Mouse (Mus musculus): Measurements from ENCODE around the gene Pck1.

The Pck1 gene

DNA sequence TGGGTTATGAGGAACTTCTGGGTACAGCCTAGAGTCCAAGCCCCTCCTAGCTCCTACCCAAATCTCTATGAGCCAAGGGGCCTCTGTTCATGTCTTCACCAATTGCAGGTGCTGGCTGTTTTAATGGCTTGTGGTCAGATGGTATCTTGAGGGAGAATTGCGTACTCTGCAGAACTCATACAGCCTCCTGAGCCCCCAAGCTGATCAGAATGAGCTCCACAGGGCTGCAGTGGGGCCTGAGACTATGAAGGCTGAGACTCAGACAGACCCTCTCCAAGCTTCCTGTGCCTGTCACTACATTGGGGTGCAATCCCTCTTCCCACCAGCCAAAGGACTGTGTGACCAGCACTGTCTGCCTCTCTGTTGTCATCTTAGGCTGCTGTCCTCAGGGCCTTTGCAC lies 19.5 kb downstream of the Pck1 start:
- intact Hi-C loops (cut with DNase I), result no loop called here

DNA sequence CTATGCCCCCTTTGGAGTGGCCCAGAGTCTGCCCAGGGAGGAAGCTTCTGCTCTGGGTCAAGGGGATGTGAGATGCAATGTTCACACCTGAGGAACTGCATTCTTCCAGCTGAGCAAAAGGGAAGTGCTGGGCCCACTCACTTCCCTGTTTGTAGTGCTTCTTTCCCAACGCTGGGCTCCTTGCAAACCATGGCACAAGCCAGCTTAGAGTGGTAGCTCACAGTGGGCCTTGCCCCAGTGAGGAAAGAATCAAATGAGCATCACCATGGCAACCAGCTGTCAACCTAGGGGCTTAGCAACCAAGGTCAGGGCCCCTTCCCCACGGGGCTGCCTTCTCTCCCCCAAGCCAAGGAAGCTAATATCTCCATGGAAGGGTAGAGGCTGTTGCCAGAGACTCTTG lies 20.2 kb downstream of the Pck1 start:
- intact Hi-C loops (cut with DNase I), result no loop called here

DNA sequence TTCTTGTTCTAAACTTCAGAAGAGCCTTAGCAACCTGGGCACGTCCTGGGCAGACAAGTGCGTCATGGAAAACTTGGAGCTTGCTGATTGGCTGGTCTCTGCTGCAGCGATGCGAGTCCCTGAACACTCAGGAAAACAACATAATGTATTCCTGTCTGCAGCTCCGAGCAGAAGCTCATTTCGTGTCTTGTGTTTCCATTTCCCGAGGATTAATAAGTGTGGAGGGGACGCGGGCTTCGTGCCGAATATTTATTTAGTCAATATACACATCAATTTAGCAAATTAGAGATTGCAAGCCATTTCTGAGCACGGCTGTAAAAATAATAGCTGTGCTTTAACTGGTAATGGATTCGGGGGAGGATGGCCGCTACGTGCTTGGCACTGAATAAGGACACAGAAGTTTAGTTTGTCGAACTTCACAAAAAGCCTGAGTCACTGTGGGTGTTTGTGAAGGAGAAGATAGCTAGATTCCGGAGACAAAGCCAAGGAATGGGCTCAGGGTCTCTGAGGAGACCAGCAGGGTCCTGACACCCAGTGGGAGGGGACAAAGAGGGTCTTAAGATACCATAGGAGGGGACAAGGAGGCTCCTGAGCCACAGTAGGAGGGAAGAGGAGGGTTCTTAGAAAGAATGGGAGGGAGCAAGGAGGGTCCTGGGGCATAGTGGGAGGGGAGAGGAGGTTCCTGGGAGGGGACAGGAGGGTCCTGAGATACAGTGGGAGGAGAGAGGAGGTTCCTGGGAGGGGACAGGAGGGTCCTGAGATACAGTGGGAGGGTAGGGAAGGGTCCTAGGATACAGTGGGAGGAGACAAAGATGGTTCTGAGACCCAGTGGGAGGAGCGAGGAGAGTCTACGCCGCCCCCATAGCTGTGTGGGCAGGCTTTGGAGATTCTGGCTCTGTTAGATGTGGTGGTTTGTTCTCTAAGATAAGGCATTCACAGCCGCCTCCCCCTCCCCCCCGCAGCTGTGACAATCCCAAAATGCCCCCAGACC lies 21.0 kb downstream of the Pck1 start:
- intact Hi-C loops (cut with DNase I), result no loop called here

DNA sequence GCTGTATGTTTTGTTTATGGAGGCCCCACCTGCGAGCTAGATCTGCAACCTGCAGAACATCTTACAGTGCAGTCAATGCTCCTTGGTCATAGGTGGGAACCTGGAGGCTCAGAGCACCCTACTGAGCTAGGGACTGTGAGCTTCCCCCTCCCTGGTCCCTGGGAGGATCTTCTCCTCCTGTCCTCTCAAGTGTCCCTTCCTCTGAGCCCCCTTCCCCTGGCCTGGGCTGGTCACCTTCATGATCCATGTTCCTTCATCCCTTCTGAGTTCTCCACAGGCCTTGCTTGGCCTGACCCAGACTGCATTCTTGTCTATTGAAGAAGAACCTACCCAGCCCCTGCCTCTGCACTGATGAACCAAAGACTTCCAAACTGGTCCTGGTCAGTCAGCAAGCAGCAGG lies 21.7 kb downstream of the Pck1 start:
- intact Hi-C loops (cut with DNase I), result no loop called here

DNA sequence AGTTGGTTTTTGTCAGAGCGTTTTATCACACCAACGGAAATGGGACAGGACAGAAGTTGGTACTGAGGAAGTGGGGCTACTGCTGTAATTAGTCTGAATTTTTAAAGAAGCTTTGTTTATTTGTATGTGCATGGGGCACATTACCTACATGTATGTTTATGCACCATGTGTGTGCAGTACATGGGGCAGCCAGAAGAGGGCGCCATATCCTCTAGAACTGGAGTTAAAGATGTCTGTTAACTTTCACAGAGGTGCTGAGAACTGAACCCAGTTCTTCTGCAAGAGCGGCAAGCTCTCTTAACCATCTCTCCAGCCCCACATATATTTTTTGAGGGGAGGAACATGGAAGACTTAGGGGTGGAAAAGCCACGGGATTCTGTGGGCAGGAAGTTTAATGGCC lies 22.9 kb downstream of the Pck1 start:
- intact Hi-C loops (cut with DNase I), result no loop called here

DNA sequence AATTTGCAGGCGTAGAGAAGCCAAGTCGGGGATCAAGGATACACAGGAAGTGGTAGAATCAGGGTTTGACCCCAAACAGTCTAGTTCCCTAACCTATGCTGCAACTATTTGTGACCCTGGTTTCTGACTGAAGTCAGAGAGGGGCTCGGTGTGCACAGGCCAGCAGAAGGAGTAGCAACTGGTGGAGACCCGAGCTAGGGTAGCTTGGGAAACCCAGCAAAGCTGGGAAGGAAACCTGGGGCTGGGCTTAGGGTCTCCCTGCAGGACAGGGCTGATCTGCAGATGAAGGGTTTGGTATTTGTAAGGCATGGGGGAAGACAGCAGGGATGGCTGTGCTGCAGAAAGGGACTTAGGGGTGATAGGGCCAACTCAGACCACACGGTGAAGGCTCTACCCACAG lies 24.6 kb downstream of the Pck1 start:
- intact Hi-C loops (cut with DNase I), result no loop called here

DNA sequence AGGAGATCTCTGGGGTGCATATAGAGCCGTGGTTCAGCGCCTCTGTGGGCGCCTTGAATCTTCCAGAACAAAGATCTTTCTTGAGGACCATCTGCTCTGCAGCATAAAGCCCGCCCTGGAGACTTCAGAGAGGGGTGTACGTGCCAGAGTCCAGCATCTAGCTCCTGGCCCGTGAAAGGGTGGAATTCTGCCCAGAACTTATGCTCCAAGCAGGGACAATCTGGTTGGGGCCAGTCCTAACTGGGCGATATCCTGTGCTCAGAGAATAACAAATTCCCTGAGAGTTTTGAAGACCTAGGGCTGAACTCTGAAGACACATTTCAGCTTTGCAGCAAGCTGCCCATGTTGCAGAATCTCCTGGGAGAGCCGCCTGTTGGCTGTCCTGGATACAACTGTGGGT lies 25.1 kb downstream of the Pck1 start:
- intact Hi-C loops (cut with DNase I), result no loop called here

DNA sequence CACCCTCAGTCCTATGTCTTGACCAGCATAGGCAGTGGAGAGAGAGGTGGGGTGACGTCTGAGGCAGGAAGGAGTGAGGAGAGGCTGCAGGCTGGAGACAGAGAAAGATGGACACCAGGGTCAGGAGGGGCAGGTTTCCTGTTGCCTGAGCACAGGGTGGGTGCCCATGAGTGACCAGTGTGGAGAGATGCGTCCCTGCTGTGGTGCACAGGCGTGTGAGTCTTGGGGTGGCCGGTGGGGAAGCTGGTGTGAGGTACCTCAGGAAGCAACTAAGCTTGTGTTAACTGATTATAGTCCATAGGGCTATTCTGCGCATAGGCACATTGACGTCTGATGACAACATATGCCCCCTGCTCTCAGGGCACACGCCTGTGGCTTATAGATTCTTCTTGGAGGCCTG lies 26.2 kb downstream of the Pck1 start:
- intact Hi-C loops (cut with DNase I), result no loop called here

DNA sequence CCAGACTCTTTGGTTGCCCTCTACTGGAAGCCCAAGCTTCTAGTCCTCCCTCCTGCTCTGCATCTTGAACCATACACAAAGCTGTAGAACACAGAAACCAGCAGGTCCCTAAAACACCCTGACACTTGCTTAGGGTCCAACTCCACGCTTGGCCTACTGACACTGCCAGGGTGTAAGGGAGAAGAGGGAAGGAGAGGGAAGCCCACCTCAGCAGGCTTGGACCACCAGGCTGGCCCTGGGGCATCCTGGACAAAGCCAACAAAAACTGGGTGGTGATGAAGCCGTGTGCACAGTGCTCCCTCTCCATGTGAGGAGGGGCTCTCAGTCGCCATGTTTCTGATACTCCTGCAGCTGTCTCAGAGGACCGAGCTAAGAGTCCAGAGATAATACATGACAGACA lies 27.2 kb downstream of the Pck1 start:
- intact Hi-C loops (cut with DNase I), result no loop called here

DNA sequence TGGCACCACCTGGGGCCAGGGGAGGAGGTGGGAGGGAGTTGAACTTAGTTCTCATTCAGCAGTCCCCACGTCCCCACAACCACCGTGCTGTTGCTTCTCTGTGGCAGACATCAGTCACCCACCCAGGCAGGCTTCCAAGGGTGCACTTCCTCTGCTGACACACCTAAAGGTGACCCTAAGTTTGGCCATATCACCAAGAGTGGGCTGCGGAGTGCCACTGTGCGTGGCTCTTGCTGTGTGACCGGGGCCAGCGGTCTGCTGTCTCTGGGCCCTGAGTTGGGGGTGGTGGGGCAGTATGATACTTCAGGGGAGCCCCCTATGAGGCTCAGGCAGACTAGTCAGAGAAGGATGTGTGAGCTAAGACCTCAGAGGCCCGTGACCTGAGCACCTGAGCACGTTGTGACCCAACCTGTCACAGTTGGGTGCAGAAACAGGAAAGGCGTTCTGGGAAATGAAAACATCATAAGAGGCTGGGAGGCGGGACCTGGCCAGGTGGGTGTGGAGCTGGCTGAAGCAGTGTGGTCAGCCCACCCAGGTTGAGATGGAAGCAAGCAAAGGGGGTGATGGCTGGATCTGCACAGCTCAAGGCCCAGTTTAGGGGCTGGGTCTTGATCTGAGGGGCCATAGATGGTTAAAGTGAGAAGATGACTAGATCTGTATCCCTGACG lies 28.0 kb downstream of the Pck1 start:
- intact Hi-C loops (cut with DNase I), result no loop called here

DNA sequence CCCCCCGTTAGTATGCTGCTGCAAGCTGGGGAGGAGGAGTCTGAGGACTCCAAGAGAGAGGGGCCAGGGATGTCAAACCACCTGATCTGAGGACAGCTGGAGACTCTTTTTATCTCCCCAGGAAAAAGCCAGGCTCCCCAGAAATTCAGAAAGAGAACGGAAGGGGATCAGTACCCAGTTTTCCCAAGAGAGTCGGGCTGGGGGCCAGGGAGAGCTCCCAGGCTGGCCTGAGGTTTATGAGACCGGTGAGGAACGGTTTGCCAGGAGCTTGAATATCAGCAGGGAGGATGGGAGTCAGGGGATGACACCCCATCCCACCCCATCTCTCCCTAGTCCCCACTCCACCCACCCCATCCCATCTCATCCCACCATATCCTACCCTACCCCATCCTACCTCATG lies 28.6 kb downstream of the Pck1 start:
- intact Hi-C loops (cut with DNase I), result no loop called here

DNA sequence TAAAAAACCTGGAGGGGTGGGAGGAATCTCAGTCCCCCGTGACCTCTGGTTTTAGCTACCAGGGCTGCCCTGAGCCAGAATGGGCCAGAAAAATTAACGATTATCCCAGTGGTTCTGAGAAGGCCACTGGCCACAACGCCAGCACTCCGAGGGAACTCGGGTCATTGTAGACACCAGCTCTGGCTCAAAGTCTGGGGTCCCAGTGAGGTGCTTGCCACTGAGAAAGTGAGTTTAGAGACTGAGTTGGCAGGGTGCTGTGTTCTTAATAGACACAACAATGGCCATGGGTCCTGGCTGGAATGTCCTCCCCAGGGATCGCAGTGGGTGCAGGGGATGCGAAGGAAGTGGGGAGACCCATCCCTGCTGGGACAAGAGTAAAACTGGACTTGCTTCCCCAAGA lies 29.1 kb downstream of the Pck1 start:
- intact Hi-C loops (cut with DNase I), result no loop called here

DNA sequence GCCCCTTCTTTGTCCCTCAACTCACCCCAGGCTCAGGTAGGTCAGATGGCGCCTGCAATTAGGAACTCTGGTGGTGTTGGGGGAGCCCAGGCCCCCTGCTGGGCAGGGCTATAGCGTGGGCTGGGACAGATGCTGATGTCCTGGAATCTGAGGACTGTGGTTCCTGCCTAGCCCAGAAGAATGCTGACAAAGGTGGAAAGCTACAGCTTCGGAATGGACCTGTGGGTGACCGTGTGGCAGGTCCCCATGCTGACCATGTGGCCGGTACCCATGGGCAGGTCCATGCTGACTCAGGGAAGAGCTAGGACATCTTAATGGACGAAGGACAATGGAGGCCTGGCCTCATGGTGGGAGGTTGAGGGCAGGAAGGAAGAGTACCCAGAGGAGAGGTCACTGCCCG lies 29.9 kb downstream of the Pck1 start:
- intact Hi-C loops (cut with DNase I), result loop anchor here (1.0 kb wide), 1 partner anchor 74 kb away; no protein-coding TSS in a partner anchor

DNA sequence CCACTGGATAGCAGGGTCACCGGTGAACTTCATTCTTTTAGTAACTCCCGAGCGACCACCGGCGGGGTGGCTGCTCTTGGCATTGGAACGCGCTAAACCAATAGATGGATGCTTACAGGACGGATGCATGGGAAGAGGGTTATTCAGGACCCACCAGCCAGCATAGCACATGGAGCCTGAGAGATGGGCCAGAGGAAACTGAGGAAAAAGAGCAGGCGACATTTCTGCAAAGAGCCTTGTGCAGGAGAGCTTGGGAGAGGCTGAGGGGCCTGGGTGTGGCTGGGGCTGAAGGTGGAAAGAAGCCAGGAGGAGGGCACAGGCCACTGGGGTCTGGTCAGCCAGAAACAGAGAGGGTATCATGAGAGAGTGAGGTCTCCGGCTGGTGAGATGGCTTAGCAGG lies 30.5 kb downstream of the Pck1 start:
- intact Hi-C loops (cut with DNase I), result loop anchor here (1.0 kb wide), 1 partner anchor 75 kb away; no protein-coding TSS in a partner anchor

DNA sequence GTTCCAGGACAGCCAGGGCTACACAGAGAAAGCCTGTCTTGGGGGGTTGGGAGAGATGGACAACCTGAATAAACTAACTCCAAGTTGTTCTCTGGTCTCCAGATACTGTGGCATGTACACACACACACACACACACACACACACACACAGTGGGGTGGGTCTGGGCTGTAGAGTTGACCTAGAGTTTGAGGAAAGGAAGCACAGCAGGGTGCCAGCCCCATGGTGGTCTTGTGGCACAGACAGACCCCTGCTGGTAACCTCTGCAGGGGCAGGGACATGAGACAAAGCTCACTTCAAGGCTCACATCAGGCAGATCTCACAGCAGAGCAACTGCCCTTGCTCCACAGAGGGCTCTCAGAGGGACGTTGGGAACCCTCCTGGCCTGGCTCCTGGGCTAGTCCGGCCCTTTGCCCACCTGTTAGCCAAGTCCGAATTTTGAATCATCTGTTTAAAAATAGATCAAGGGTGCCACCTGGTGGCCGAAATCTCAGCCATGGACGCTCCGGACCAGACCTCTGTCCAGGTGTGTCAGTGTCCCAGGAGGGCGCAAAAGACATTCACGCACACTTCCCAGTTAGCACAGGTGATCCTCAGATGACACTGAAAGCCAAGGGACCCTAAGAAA lies 31.1 kb downstream of the Pck1 start:
- intact Hi-C loops (cut with DNase I), result loop anchor here (1.0 kb wide), 2 partner anchors 20 to 76 kb away; no protein-coding TSS in a partner anchor

DNA sequence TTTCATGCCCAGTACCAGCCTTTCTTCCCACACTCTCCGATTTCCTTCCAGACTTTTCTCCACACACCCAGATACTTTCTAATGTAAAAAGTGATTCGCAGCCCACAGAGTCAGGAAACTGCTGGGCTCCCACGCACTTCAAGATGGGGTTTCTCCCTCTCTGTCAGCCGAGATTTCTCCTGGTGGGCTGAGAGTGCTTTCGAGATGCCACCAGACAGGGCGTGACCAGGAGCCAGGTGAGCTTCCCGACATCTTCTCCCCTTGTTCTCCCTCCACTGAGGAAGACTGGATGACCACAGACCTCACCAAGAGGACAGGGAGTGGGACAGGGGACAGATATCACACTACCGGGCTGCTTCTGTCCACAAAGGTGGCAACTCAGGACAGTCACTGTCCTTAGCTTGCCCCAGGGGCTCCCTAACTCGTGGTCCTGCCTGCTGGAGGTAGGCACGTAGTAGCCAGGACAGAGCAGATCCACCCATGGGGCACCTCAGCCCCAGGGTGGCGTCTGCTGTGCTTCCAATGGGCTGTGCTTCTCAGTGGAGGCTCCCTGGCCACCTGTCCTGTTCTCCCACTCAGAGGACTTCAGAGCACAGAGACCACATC lies 31.7 kb downstream of the Pck1 start:
- intact Hi-C loops (cut with DNase I), result loop anchor here (1.0 to 5.0 kb wide), 3 partner anchors 20 to 1718 kb away; no protein-coding TSS in a partner anchor

DNA sequence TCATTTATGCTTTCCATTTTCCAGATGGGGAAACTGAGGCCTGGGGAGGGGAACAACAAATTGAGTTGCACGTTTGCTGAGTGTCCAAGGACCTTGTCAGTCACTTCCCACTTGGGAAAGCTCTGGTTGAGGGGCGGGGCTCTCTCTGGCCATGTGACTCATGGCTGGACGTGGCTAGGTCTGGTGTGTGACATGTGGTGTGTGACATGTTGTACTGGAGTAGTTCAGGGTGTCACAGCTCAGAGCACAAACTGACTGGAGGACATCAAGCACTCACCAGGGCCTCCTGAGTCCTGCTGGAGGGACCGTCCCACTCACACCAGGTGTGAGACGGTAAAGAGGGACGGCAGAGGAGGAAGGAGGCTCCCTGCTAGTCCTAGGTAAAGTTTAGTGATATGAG lies 32.4 kb downstream of the Pck1 start:
- intact Hi-C loops (cut with DNase I), result loop anchor here (5.0 kb wide), 2 partner anchors 272 to 1717 kb away; no protein-coding TSS in a partner anchor

DNA sequence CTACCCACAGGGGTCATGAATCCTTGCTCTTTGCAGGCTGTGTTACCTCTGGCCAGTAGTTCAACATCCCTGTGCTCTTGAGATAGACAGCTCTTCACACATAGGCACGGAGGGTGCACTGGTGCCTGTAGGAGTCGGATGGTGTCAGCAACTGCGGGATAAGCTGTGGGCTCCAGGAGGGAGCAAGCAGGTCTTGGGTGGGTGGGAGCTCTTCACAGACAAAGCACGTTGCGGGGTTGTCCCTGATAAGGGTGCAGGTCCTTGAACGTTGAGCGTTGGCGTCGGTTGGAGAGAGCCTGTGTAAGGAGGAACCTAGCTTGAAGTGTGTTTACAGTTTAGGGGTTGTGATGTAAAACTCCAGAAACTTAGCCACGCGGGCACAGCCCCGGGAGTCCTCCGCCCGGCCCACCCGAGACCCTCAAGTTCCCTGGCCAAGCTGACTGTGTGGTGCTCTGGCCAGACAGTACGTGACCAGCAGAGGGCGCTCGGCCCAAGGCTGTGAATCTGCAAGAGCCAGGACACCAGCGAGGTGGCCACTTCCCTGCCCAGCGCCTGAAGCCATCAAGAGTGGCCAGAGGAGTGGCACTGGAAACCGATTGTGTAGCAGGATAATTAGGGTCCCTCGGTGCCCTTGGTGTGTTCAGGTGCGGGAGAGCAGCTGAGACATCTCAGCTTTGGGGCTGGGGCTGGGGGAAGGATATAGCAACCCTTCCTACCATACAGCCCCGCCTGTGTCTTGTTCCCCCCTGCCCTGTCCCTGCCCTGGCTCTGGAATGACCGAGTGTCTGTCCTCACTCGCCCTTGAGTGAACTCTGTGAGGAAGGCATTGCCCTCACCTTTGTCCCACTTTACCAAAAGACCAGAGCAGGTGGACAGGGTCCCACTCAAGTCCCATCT lies 33.4 kb downstream of the Pck1 start:
- intact Hi-C loops (cut with DNase I), result loop anchor here (1.0 to 5.0 kb wide), 4 partner anchors 271 to 1716 kb away; no protein-coding TSS in a partner anchor

DNA sequence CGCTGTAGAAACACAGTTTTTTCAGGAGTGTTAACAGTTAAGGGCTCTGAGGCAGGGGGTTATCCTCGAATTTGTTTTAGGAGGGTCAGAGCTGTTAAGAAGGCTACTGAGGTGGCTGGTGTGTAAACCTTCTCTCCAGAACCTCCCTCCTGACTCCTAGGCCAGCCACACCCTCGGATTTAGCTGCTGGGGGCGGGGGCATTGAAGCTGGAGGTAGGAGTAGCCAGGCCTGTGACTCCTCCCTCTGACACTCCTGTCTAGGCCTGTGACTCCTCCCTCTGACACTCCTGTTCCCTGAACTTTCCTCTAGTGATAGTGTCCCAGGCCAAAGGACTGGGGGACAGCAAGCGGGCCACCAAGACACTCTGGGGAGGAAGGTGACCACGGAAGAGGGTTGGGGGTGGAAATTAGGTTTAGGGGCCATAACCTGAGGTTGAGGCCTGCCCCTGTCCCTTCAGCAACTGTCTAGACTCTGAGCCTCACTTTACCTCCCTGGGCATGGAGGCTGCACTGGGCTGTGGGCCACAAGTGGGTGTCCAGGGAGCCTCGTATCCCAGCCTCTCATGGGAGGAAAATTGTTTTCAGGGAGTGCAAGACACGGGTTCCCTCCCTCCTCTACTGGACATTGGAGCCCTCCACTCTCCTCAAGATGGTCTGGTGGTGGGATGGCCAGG lies 34.5 kb downstream of the Pck1 start:
- intact Hi-C loops (cut with DNase I), result loop anchor here (5.0 kb wide), 2 partner anchors 270 to 1715 kb away; no protein-coding TSS in a partner anchor

DNA sequence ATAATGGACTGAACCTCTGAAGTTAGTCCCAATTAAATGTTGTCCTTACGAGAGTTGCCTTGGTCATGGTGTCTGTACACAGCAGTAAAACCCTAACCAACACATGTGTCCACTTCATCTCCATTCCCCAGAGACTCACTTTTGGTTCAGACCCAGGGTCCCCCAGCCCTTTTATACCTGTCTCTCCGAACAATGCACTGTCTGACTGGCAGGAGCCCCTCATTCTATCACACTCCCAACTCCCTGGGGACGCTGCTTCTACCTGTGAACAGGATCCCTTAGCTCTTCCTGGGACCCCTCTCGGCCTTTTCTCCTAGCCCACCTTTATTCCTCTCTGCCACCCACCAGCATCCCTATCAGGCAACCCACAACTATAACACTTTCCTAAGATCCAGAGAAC lies 41.9 kb downstream of the Pck1 start:
- intact Hi-C loops (cut with DNase I), result no loop called here
